Mouse (Mus musculus) midbrain, embryonic 16.5 days (tissue): ENCODE results near the gene Cyp24a1. TPM values are rescaled to one million over a fixed set of nuclear protein-coding genes. Genes with fewer than 3 reads are reported as not detected.
"Not testable (repeated sequence)": the region's sequence is repeated elsewhere in the genome, so short reads cannot be mapped to it uniquely, and the experiment has no call there.

Experiments used
- ATAC-seq: fragments of 200-750 bp; cut with Nextera tagmentation; 2 replicates; pipeline ENCODE4 v1.8.0; 2017; ENCODE audit warnings: moderate TSS enrichment
- H3K27ac ChIP-seq: fragments of 300-500 bp; sonication (generic); 2 replicates; pipeline ENCODE4 v1.5.1; 2014; ENCODE audit warnings: mild to moderate bottlenecking, low read length, mixed read lengths
- H3K27me3 ChIP-seq: fragments of 300-500 bp; sonication (generic); 2 replicates; pipeline ENCODE4 v1.6.1; 2014; ENCODE audit warnings: low read depth, low read length, mixed read lengths; ENCODE audit not compliant: control insufficient read depth, insufficient read depth
- H3K36me3 ChIP-seq: fragments of 300-500 bp; sonication (generic); 2 replicates; pipeline ENCODE4 v1.6.1; 2014; ENCODE audit warnings: mild to moderate bottlenecking, low read length, moderate library complexity, mixed read lengths; ENCODE audit not compliant: control insufficient read depth, insufficient read depth
- H3K4me1 ChIP-seq: fragments of 300-500 bp; sonication (generic); 2 replicates; pipeline ENCODE4 v1.6.1; 2014; ENCODE audit warnings: mild to moderate bottlenecking, low read length, mixed read lengths; ENCODE audit not compliant: control insufficient read depth, insufficient read depth
- H3K4me2 ChIP-seq: fragments of 300-500 bp; sonication (generic); 2 replicates; pipeline ENCODE4 v1.6.1; 2014; ENCODE audit warnings: mild to moderate bottlenecking, low read length, mixed read lengths
- H3K4me3 ChIP-seq: fragments of 300-500 bp; sonication (generic); 2 replicates; pipeline ENCODE4 v1.5.1; 2014; ENCODE audit warnings: low read depth, mild to moderate bottlenecking, low read length, moderate library complexity, mixed read lengths
- H3K9ac ChIP-seq: fragments of 300-500 bp; sonication (generic); 2 replicates; pipeline ENCODE4 v1.6.1; 2014; ENCODE audit warnings: low read depth, low read length, mixed read lengths
- H3K9me3 ChIP-seq: fragments of 300-500 bp; sonication (generic); replicated peaks from 2 replicates; pipeline ENCODE4 v1.6.1; 2014; ENCODE audit warnings: mild to moderate bottlenecking, low read length, mixed read lengths; ENCODE audit not compliant: control insufficient read depth, poor library complexity, severe bottlenecking
- WGBS: fragments of 180-500 bp; shearing (Covaris S2); extraction: QIAGEN DNeasy Blood & Tissue Kit; methylation state at CpG from one replicate; pipeline ENCODE4 v1.1.7; 2014; 5-methylcytosine and 5-hydroxymethylcytosine counted together
- polyA plus RNA-seq: library from polyadenylated mRNA; unstranded; fragments of >200 nt; fragmentation: Nextera tagmentation; extraction: Ambion mirVana; gene quantifications from 2 replicates; pipeline ENCODE4 v1.2.1, GENCODE M21; 2015

Cyp24a1 gene
- polyA plus RNA-seq, 1 experiment from 2014 or later = 0.18 TPM

GRCm38 (mm10) chr2:170461652-170462051 is 35.3 kb downstream of the Cyp24a1 start:
- WGBS = 68% methylated on average over 7 of the region's 7 CpGs
- no peak for ATAC-seq
- Histone ChIP-seq H3K27ac (no peak overlapping the region), H3K4me3 (no peak overlapping the region), H3K36me3 (no peaks in the 10 kb centered on the region), H3K4me2 (no peak overlapping the region), H3K4me1 (no peaks in the 10 kb centered on the region), H3K27me3 (no peaks in the 10 kb centered on the region), H3K9ac (no peak overlapping the region), H3K9me3 (no peaks in the 10 kb centered on the region)

DNA sequence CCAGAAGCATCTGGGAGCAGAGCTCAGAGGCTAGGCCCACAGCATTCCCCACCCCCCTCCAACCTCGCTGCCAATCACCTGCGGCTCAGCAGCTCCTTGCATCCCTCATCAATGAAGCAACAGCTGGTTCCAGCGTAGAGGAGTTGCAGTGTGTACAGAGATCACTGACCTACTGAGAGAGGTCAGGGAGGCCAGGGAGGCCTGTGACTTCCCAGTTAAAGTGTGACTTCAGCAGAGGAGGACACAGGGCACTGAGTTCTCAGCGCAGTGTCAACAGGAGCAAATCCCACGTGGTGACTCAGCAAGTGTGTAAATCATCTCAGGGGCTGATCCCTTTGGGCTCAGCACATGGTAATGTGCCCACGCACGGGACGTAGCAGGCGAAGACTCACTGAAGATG is 37.1 kb downstream of the Cyp24a1 start:
- no peak overlapping the region for H3K4me3 ChIP-seq
- H3K27me3 ChIP-seq = no peaks in the 10 kb centered on the region
- no peaks in the 10 kb centered on the region for H3K9me3 ChIP-seq
- no peak overlapping the region for H3K27ac ChIP-seq
- ATAC-seq = no peak
- 31% methylated on average over 9 of the region's 9 CpGs for WGBS
- no peaks in the 10 kb centered on the region for H3K4me1 ChIP-seq
- H3K4me2 ChIP-seq = no peak overlapping the region
- H3K36me3 ChIP-seq = no peaks in the 10 kb centered on the region
- no peak overlapping the region for H3K9ac ChIP-seq

- ATAC-seq = no peak
- Histone ChIP-seq H3K27ac (no peak overlapping the region), H3K27me3 (no peaks in the 10 kb centered on the region), H3K4me1 (no peaks in the 10 kb centered on the region), H3K4me3 (no peak overlapping the region), H3K9ac (no peak overlapping the region), H3K36me3 (no peaks in the 10 kb centered on the region), H3K9me3 (no peaks in the 10 kb centered on the region), H3K4me2 (no peak overlapping the region)
- WGBS = 74% methylated on average over 10 of the region's 10 CpGs
Measured at GRCm38 (mm10) chr2:170459183-170459582, 37.8 kb downstream of the Cyp24a1 start.

DNA sequence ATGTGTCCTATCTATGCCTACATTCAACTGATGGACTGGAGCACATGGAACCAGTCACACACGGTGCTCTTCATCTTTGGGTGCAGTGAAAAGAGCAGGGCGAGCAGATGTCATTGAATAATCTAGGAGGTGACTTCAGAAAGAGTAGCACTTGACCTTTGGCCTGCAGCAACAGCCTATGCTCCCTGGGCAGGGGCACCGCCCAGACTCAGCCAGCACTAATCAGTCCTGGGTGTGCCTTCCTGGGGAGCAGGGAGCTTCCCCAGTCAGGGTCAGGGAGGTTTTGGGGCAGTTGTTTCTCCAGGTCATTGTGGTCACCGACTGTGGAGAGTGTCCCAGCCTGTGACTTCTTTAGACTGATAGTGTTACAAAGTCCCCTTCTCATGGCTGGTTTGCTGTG is 43.1 kb downstream of the Cyp24a1 start:
- H3K4me3 ChIP-seq, H3K9ac ChIP-seq, H3K4me2 ChIP-seq, ATAC-seq, H3K4me1 ChIP-seq, H3K9me3 ChIP-seq, H3K27me3 ChIP-seq, H3K36me3 ChIP-seq, H3K27ac ChIP-seq: not testable (repeated sequence)
- WGBS = 67% methylated on average over 3 of the region's 4 CpGs

GRCm38 (mm10) chr2:170450933-170451332 is 46.0 kb downstream of the Cyp24a1 start:
- WGBS = 11% methylated on average over 9 of the region's 9 CpGs
- Histone ChIP-seq H3K9me3 (peaks cover 3% of the 10 kb centered on the region; the same call in 1 of the 2 replicates), H3K4me2 (peak overlapping the region; percentile 17; the same call in 1 of the 2 replicates), H3K27me3 (no peaks in the 10 kb centered on the region), H3K36me3 (no peaks in the 10 kb centered on the region), H3K4me3 (no peak overlapping the region), H3K4me1 (no peaks in the 10 kb centered on the region), H3K9ac (no peak overlapping the region), H3K27ac (no peak overlapping the region)
- ATAC-seq = no peak

DNA sequence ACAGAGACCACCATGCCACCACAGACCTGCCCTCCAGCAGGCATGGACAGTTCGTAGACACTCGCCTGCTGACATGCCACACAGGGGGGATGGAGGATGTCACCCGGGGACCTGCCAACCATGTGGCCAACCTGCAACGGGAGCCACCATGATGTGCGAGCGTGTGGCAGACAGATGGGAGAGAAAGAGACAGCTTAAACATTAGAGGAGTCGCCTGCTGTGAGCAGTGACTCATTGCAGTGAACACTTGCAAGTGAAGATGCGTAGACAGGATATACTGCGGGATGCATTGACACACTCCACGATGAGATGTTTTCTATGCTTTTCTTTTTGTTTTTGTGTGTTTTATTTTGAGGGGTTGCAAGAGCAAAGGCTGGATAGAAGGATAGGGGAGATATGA is 49.3 kb downstream of the Cyp24a1 start:
- WGBS = 70% methylated on average over 10 of the region's 10 CpGs
- Histone ChIP-seq H3K27ac (no peak overlapping the region), H3K4me2 (no peak overlapping the region), H3K9ac (no peak overlapping the region), H3K4me1 (no peaks in the 10 kb centered on the region), H3K27me3 (no peaks in the 10 kb centered on the region), H3K4me3 (no peak overlapping the region), H3K36me3 (no peaks in the 10 kb centered on the region), H3K9me3 (peaks cover 3% of the 10 kb centered on the region; the same call in 1 of the 2 replicates)
- no peak for ATAC-seq

GRCm38 (mm10) chr2:170446843-170447383 is 50.0 kb downstream of the Cyp24a1 start:
- no peak for ATAC-seq
- Histone ChIP-seq H3K27me3 (no peaks in the 10 kb centered on the region), H3K4me1 (no peaks in the 10 kb centered on the region), H3K4me3 (no peak overlapping the region), H3K27ac (no peak overlapping the region), H3K4me2 (no peak overlapping the region), H3K36me3 (no peaks in the 10 kb centered on the region), H3K9me3 (peaks cover 3% of the 10 kb centered on the region; the same call in 1 of the 2 replicates), H3K9ac (no peak overlapping the region)
- WGBS = 63% methylated on average over 5 of the region's 5 CpGs

GRCm38 (mm10) chr2:170445861-170446260 is 51.1 kb downstream of the Cyp24a1 start:
- Histone ChIP-seq H3K9me3 (peaks cover 3% of the 10 kb centered on the region; the same call in 1 of the 2 replicates), H3K4me2 (no peak overlapping the region), H3K36me3 (no peaks in the 10 kb centered on the region), H3K27me3 (no peaks in the 10 kb centered on the region), H3K4me3 (no peak overlapping the region), H3K27ac (no peak overlapping the region), H3K4me1 (no peaks in the 10 kb centered on the region), H3K9ac (no peak overlapping the region)
- no peak for ATAC-seq
- 90% methylated on average over 5 of the region's 5 CpGs for WGBS

- 69% methylated on average over 3 of the region's 3 CpGs for WGBS
- Histone ChIP-seq H3K4me3 (no peak overlapping the region), H3K27me3 (no peaks in the 10 kb centered on the region), H3K4me1 (peaks cover 3% of the 10 kb centered on the region), H3K9me3 (no peaks in the 10 kb centered on the region), H3K27ac (no peak overlapping the region), H3K4me2 (no peak overlapping the region), H3K9ac (no peak overlapping the region), H3K36me3 (no peaks in the 10 kb centered on the region)
- ATAC-seq = no peak
Measured at GRCm38 (mm10) chr2:170442535-170442934, 54.4 kb downstream of the Cyp24a1 start.
